Mouse (Mus musculus): ENCODE results near the gene Plekhs1. TPM values are rescaled to one million over a fixed set of nuclear protein-coding genes. Genes with fewer than 3 reads are reported as not detected.

The Plekhs1 gene
- total RNA-seq, 2 experiments from 2014 or later: 0.17 to 0.54 TPM

DNA sequence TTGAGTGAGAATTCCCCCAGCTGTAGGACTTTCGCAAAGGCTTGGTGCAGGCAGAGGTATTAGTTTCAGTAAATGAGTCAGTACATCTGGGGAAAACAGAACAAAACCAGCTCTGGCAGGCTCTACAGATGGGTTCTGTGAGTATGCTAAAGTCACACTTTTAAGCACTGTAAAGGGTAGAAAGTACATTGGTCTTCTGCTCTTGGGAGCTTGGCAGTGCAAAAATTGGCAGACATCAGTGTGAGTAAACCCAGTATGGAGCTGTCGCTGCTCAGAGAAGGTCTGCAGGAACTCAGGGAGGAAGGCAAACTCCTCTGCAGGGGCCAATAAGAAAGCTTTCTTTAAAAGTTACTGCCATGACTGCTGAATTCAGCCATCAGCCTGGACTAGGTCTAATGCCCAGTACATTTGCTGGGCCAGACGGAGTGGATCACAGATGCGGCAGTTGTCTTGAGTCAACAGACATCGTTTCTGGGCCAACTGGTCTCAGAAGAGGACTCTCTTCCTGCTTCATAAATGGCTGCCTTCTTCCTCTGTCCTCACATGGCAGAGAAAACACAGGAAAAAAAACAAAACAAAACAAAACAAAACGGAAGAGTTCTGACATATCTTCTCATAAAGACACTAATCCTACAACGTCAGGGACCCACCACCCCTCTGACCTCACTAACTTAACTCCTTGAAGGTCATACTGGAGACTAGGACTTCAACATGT, 22.9 kb upstream of the Plekhs1 start:
- no peak for DNase-seq (ENCODE audit: low spot score in 2 of 2)
- no peak for TF ChIP-seq CTCF (conservative IDR thresholded peaks at IDR 0.05)
- no peak overlapping the region for H3K4me3 ChIP-seq
- H3K27ac ChIP-seq: no peak overlapping the region

DNA sequence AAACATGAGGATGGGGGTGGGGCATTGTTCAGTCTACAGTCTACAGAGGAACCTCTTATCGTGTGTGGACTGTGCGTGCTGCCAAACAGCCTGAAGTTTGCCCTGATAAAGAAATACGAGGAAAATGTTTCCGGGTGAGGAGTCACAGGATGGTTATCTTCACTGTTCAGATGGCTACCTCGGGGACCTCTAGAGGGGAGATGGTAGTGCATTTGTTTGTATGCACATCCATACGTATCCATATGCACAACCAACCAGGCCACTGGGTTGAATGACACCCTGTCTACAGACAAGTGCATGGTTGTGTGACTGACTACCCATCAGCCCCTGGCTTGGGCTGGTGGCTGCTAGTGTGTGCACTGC, 22.4 kb upstream of the Plekhs1 start:
- no peak overlapping the region for H3K27ac ChIP-seq
- TF ChIP-seq CTCF (conservative IDR thresholded peaks at IDR 0.05): no peak
- H3K4me3 ChIP-seq: no peak overlapping the region
- no peak for DNase-seq (ENCODE audit: low spot score in 2 of 2)

DNA sequence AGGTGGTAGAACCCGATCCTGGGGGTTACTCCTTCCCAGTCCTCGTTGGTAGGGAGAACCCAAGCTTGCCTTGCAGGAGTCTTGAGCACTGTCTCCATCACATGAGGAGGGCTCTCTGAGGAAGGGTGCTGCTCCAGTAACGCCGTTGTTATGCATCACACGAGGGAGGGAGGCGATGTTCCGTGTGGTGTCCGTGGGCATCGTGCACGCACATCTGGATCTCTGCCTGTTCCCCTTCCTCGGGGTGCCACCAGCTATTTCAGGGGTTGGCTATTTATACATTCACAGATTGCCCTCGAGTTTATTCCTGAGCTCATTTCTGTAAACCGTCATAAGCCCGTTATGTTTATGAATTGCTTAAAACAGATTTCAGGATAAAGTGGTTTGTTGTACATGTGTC, 18.0 kb upstream of the Plekhs1 start:
- no peak for DNase-seq (ENCODE audit: low spot score in 2 of 2)
- no peak for TF ChIP-seq CTCF (conservative IDR thresholded peaks at IDR 0.05)
- Histone ChIP-seq H3K27ac (no peak overlapping the region), H3K4me3 (no peak overlapping the region)

DNA sequence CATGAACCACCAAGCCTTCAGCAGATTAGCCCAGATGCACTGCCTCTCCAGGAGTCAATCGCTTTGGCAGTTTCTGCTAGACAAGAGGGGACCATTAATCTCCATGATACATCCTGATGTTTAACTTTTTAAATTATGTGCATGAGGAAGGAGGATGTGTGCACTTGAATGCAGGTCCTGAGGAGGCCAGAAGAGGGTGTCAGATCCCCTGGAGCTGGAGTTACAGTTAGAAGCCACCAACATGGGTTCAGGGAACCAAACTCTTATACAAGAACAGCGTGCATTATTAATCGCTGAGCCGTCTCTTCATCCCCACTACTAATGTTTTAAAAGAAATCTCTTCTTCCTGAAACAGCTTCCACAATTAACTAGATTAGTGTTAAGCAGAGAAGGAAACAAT, 12.7 kb upstream of the Plekhs1 start:
- no peak overlapping the region for H3K27ac ChIP-seq

DNA sequence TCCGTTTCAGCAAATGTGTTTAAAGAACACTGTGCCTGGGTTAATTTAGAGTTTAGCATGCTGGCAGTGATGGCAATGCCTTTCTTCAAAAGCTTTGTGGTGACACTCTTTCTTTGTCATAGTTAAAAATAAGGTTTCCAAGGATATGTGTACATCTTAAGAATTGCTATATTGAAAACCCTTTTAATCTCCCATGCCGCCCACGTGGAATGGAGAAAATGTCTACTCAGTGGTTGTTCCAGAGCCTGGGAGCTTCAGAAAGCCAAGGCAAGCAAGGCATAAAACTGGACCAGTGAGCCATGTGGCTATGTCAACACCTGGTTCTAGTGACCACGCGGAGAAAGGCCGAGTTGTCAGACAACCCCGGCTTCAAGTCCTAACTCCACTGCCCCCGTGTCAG, 11.9 kb upstream of the Plekhs1 start:
- Histone ChIP-seq H3K27ac (no peak overlapping the region), H3K4me3 (no peak overlapping the region)
- DNase-seq (ENCODE audit: low spot score in 2 of 2): no peak
- TF ChIP-seq CTCF (conservative IDR thresholded peaks at IDR 0.05): no peak

More for the DNA sequence above, 12.7 kb upstream of the Plekhs1 start:
- DNase-seq (ENCODE audit: low spot score in 2 of 2): no peak
- TF ChIP-seq CTCF (conservative IDR thresholded peaks at IDR 0.05): peak; percentile 13; the same call in 1 of the 2 replicates
- no peak overlapping the region for H3K4me3 ChIP-seq

DNA sequence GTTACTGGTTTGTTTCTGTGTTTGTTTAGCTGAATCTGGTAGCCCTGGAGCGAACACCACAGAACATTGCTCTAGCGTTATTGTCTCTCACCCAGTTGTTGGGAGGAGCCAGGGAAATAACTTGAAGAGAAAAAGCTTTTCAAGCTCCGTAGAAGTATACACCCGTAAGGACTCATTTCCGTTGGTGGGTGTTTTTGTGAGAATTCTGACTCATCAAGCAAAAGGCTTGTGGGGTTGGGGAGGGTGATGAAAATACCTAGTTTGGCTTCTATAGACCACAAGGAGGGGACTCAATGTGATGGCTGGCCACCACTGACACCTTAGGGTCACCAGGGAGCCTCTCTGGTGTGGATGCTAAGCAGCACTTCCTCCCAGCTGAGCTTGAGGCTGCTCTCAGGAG, 10.5 kb upstream of the Plekhs1 start:
- no peak overlapping the region for H3K27ac ChIP-seq
- no peak for DNase-seq (ENCODE audit: low spot score in 2 of 2)
- TF ChIP-seq CTCF (conservative IDR thresholded peaks at IDR 0.05): no peak
- no peak overlapping the region for H3K4me3 ChIP-seq

DNA sequence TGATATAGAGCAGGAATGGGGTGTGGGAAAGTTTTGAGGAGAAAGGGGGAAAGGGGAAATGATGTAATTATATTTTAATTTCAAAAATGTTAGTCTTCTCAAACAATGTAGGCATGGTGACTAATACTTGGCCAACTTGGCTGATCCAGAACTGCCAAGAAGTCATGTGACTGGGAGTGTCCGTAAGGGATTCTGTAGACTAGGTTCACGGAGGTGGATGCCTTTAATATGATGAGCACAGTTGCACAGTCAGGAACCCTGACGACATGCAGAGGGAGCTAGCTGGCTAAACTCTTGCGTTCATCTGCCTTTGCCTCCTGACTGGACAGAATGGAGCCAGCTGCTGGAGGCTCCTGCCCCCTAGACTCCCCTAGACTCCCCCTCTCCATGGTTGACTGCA, 9.6 kb upstream of the Plekhs1 start:
- Histone ChIP-seq H3K4me3 (no peak overlapping the region), H3K27ac (peak overlapping the region; percentile 25; the same call in 1 of the 2 replicates)
- 0 out of 2 replicates have a peak, but pooled peaks have one; percentile 19 for TF ChIP-seq CTCF (conservative IDR thresholded peaks at IDR 0.05)
- no peak for DNase-seq (ENCODE audit: low spot score in 2 of 2)

DNA sequence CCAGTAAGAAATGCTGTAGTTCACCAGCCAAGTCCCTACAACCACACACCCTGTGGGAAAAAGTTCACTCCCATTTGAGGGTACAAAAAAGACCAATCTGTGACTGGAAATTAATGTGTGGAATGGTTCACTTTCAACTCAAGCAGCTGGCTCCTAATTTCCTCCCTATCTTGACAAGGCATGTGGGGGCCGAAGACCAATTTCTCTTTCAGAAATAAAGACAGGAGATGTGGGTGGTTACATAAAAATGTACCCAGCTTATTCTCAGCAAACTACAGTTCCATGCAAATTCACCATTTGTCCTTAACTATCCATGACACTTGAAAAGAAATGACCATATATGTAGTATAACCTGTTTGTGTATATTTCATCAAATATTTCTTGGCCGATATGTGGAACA, 9.0 kb upstream of the Plekhs1 start:
- peak overlapping the region; percentile 25; the same call in 1 of the 2 replicates for H3K27ac ChIP-seq
- no peak for DNase-seq (ENCODE audit: low spot score in 2 of 2)
- H3K4me3 ChIP-seq: no peak overlapping the region
- no peak for TF ChIP-seq CTCF (conservative IDR thresholded peaks at IDR 0.05)

DNA sequence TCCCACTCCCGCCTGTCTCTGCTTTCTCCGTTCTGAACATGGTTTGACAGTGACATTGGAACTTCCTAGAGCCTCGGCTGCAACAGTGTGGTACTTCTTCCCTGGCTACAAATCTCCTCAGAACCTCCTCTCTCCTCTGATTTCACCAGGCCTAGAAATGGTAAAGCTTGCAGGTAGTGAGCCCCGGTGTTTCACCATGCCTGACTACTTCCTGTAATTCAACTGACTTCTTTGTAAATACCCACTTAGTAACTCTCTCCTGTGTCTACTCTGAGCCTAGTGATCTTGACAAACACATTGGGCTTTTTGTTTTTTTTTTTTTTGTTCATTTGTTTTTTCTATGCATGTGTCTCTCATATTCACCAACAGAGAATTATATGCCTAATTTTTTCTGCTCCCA, 6.6 kb upstream of the Plekhs1 start:
- no peak for TF ChIP-seq CTCF (conservative IDR thresholded peaks at IDR 0.05)
- H3K4me3 ChIP-seq: no peak overlapping the region
- no peak for DNase-seq (ENCODE audit: low spot score in 2 of 2)
- no peak overlapping the region for H3K27ac ChIP-seq

DNA sequence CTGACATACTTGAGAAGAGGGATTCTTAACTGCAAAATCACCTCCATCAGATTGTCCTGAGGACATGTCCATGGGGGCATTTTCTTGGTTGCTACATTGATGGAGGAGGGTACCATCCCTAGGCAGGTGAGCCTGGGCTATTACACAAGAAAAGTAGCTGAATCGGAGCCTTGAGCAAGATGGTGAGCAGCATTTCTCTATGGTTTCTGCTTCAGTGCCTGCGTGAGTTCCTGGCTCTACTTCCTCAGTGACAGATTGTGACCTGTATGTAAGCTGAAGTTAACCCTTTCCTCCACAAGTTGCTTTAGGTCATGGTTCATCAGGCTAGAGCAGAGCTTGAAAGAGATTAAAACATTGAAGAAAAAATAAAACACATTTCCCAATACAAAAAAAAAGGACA, 6.1 kb upstream of the Plekhs1 start:
- no peak overlapping the region for H3K27ac ChIP-seq
- no peak for DNase-seq (ENCODE audit: low spot score in 2 of 2)
- H3K4me3 ChIP-seq: no peak overlapping the region
- no peak for TF ChIP-seq CTCF (conservative IDR thresholded peaks at IDR 0.05)

DNA sequence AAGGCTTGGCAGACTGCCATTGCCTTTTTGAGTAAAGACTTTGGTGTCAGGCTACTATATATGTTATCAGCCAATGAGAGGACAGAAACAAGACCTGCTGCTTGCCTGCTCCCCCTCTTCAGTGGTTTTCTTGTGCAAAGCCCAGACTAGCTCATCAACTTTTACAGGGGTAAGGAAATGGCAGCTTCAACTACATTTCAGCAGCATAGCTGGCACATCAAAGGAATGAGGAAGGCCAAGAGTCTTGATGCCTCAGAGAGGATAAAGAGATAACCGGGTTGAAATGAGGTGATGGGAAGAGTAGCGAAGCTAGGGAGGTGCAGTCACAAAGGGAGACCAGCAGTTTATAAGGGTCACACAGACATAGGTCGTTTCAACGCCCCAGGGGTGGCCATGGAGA, 3.9 kb upstream of the Plekhs1 start:
- TF ChIP-seq CTCF (conservative IDR thresholded peaks at IDR 0.05): no peak
- DNase-seq (ENCODE audit: low spot score in 2 of 2): no peak
- no peak overlapping the region for H3K27ac ChIP-seq
- H3K4me3 ChIP-seq: no peak overlapping the region

DNA sequence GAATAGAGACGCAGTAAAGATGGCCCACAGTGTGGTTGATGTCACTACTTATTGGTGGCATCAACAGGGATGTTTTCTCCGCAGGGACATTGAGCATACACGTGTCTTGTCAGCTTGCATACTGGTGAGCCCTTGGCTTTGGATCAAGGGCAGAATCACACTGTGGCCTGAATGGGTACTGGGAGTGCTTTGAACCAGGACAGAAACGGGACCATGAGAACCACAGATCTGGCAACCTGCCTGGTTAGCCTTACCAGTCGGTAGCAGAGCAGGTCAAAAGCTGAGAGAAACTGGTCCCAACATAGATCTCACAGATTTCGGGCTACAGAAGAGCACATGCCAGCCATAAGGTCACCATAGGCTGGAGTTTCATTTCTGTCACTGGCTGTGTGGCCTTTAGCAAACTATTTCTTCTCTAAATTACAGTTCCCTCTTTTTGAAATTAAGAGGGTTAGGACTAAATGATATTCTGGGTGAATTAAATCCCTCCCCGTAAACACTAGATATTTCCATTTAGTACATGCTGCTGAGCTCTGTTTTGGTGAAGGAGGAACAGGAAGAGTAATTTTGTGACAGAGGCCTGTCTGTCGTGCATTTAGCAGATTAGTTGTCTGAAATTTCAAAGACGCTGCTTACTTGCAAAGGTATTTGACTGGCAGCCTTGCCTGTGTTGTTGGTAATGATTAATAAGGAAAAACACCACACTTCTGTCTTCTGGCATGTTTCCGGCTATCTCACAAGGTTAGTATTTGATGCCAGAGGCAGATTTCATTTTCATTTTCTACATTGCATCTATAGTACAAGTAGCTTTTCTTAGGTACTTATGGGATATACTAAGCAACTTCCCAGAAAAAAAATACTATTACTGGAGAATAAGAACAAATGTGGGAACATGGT, 2.0 kb upstream of the Plekhs1 start:
- TF ChIP-seq CTCF (conservative IDR thresholded peaks at IDR 0.05): no peak
- Histone ChIP-seq H3K4me3 (no peak overlapping the region), H3K27ac (no peak overlapping the region)
- no peak for DNase-seq (ENCODE audit: low spot score in 2 of 2)

DNA sequence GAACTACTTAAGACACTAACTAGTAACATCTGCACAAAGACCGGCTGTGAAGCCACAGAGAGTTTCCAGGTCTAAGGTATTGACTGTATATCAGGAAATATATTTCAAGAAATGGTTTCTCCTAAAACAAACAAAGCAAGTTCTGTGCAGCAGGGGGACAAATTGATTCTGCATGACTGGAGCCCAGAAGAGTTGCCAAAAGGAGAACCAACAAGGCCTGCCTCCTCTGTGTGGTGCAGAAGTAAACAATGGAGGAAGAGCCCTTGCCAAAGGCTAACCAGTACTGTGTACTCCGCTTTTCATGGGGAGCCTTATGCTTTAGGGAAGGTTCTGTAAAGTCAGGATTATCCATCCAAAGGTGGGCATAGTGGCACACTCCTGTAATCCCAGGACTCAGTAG, 1.2 kb upstream of the Plekhs1 start:
- no peak for TF ChIP-seq CTCF (conservative IDR thresholded peaks at IDR 0.05)
- Histone ChIP-seq H3K27ac (no peak overlapping the region), H3K4me3 (no peak overlapping the region)
- no peak for DNase-seq (ENCODE audit: low spot score in 2 of 2)

DNA sequence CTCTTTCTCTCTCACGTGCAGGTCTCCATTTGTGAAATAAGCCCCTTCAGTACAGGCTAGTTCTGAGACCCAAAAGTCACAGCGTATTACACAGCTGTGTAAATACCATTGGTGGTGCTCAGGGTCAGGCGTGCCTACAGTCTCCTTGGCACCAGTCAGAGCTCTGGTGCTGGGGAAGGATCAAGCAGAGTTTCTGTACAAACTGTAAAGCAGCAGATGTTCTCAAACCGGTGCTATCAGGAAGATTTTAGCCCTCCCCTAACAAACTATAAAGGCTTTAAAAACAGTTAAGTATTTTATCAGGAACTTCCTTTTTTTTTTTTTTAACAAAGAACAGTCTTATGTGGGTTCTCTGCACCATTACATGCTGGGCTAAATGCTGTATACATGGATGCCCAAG, 1.3 kb downstream of the Plekhs1 start:
- no peak overlapping the region for H3K4me3 ChIP-seq
- H3K27ac ChIP-seq: no peak overlapping the region
- TF ChIP-seq CTCF (conservative IDR thresholded peaks at IDR 0.05): no peak
- DNase-seq (ENCODE audit: low spot score in 2 of 2): no peak

All from layer of hippocampus, adult 2 months (tissue).